Mouse (Mus musculus): ENCODE results near the gene 1600002K03Rik.

Gene 1600002K03Rik

GRCm38 (mm10) chr10:80141243-80141642, 31.5 kb upstream of the 1600002K03Rik start:
- DNase-seq (ENCODE audit: low spot score in 2 of 2): peak; percentile 91 to 94

- peak in 1 of 2 experiments; percentile 89 for DNase-seq (ENCODE audit: low spot score in 2 of 2)
Observed at GRCm38 (mm10) chr10:80141786-80142529, 30.8 kb upstream of the 1600002K03Rik start.

- DNase-seq (ENCODE audit: low spot score in 2 of 2): no peak
Observed at GRCm38 (mm10) chr10:80142530-80142925, 30.2 kb upstream of the 1600002K03Rik start.

- DNase-seq (ENCODE audit: low spot score in 2 of 2): no peak
Observed at GRCm38 (mm10) chr10:80143664-80144063, 29.1 kb upstream of the 1600002K03Rik start.

- DNase-seq (ENCODE audit: low spot score in 2 of 2): no peak
Observed at GRCm38 (mm10) chr10:80144159-80144558, 28.6 kb upstream of the 1600002K03Rik start.

- DNase-seq (ENCODE audit: low spot score in 2 of 2): no peak
Observed at GRCm38 (mm10) chr10:80144864-80145838, 27.6 kb upstream of the 1600002K03Rik start.

- no peak for DNase-seq (ENCODE audit: low spot score in 2 of 2)
Observed at GRCm38 (mm10) chr10:80145896-80146295, 26.8 kb upstream of the 1600002K03Rik start.

- no peak for DNase-seq (ENCODE audit: low spot score in 2 of 2)
Observed at GRCm38 (mm10) chr10:80146568-80147011, 26.2 kb upstream of the 1600002K03Rik start.

GRCm38 (mm10) chr10:80147146-80147718, 25.5 kb upstream of the 1600002K03Rik start:
- no peak for DNase-seq (ENCODE audit: low spot score in 2 of 2)

- no peak for DNase-seq (ENCODE audit: low spot score in 2 of 2)
Observed at GRCm38 (mm10) chr10:80147719-80148601, 24.8 kb upstream of the 1600002K03Rik start, which contains the start of gene Midn. Midn (plus strand) TSS chr10:80148272.

- DNase-seq (ENCODE audit: low spot score in 2 of 2): peak; percentile 81 to 91
Observed at GRCm38 (mm10) chr10:80148610-80149290, 24.0 kb upstream of the 1600002K03Rik start.

- DNase-seq (ENCODE audit: low spot score in 2 of 2): peak; percentile 93 to 94
Observed at GRCm38 (mm10) chr10:80149291-80150225, 23.2 kb upstream of the 1600002K03Rik start.

- no peak for DNase-seq (ENCODE audit: low spot score in 2 of 2)
Observed at GRCm38 (mm10) chr10:80150226-80151210, 22.2 kb upstream of the 1600002K03Rik start.

- no peak for DNase-seq (ENCODE audit: low spot score in 2 of 2)
Observed at GRCm38 (mm10) chr10:80151211-80152034, 21.3 kb upstream of the 1600002K03Rik start.

- no peak for DNase-seq (ENCODE audit: low spot score in 2 of 2)
Observed at GRCm38 (mm10) chr10:80152071-80152872, 20.5 kb upstream of the 1600002K03Rik start.

GRCm38 (mm10) chr10:80152873-80153260, 19.9 kb upstream of the 1600002K03Rik start:
- DNase-seq (ENCODE audit: low spot score in 2 of 2): no peak

Data from frontal cortex, postnatal 25 days (tissue).